Mouse (Mus musculus): Measurements from ENCODE around the gene Nek10. TPM values are rescaled to one million over a fixed set of nuclear protein-coding genes. Genes with fewer than 3 reads are reported as not detected.
A peak's percentile ranks its signal among the peaks of the same experiment; 100 is the strongest.
"Not testable (repeated sequence)": the region's sequence is repeated elsewhere in the genome, so short reads cannot be mapped to it uniquely, and the experiment has no call there.

Gene Nek10
- polyA plus RNA-seq (2015; fragmentation: Nextera tagmentation; extraction: Ambion mirVana), result 0.03 TPM in 1 of 2 replicates, not detected in the other

GRCm38 (mm10) chr14:14803115-14803514 lies at the start of gene Nek10:
Nek10 (plus strand) TSS chr14:14803415.
- not testable (repeated sequence) for DNase-seq (ENCODE audit: low spot score)

- no peak for DNase-seq (ENCODE audit: low spot score)
Measured at GRCm38 (mm10) chr14:14781169-14781568, 22.0 kb upstream of the Nek10 start.

GRCm38 (mm10) chr14:14784223-14784622 lies 19.0 kb upstream of the Nek10 start:
- DNase-seq (ENCODE audit: low spot score), result no peak

- no peak for DNase-seq (ENCODE audit: low spot score)
Measured at GRCm38 (mm10) chr14:14786979-14787378, 16.2 kb upstream of the Nek10 start.

GRCm38 (mm10) chr14:14789840-14790470 lies 13.3 kb upstream of the Nek10 start:
- no peak for DNase-seq (ENCODE audit: low spot score)

- DNase-seq (ENCODE audit: low spot score), result no peak
Measured at GRCm38 (mm10) chr14:14799861-14800260, 3.4 kb upstream of the Nek10 start.

- no peak for DNase-seq (ENCODE audit: low spot score)
Measured at GRCm38 (mm10) chr14:14800332-14800731, 2.9 kb upstream of the Nek10 start.

GRCm38 (mm10) chr14:14800810-14801209 lies 2.4 kb upstream of the Nek10 start:
- no peak for DNase-seq (ENCODE audit: low spot score)

GRCm38 (mm10) chr14:14803921-14804517 lies 804 bp downstream of the Nek10 start:
- no peak for DNase-seq (ENCODE audit: low spot score)

- DNase-seq (ENCODE audit: low spot score), result no peak
Measured at GRCm38 (mm10) chr14:14804518-14805212, 1.4 kb downstream of the Nek10 start.

- no peak for DNase-seq (ENCODE audit: low spot score)
Measured at GRCm38 (mm10) chr14:14832520-14833240, 29.5 kb downstream of the Nek10 start.

- DNase-seq (ENCODE audit: low spot score), result no peak
Measured at GRCm38 (mm10) chr14:14833498-14833897, 30.3 kb downstream of the Nek10 start.

- no peak for DNase-seq (ENCODE audit: low spot score)
Measured at GRCm38 (mm10) chr14:14834266-14834665, 31.1 kb downstream of the Nek10 start.

GRCm38 (mm10) chr14:14837627-14838026 lies 34.4 kb downstream of the Nek10 start:
- no peak for DNase-seq (ENCODE audit: low spot score)

- DNase-seq (ENCODE audit: low spot score), result no peak
Measured at GRCm38 (mm10) chr14:14838109-14838508, 34.9 kb downstream of the Nek10 start.

GRCm38 (mm10) chr14:14842734-14843530 lies 39.7 kb downstream of the Nek10 start:
- DNase-seq (ENCODE audit: low spot score), result no peak

- DNase-seq (ENCODE audit: low spot score), result no peak
Measured at GRCm38 (mm10) chr14:14852838-14853237, 49.6 kb downstream of the Nek10 start.

- no peak for DNase-seq (ENCODE audit: low spot score)
Measured at GRCm38 (mm10) chr14:14860331-14860730, 57.1 kb downstream of the Nek10 start.

- peak; percentile 84 for DNase-seq (ENCODE audit: low spot score)
Measured at GRCm38 (mm10) chr14:14863690-14864356, 60.6 kb downstream of the Nek10 start.

- no peak for DNase-seq (ENCODE audit: low spot score)
Measured at GRCm38 (mm10) chr14:14869239-14869638, 66.0 kb downstream of the Nek10 start.
